Mouse (Mus musculus): ENCODE results near the gene Frat1. TPM values are rescaled to one million over a fixed set of nuclear protein-coding genes. Genes with fewer than 3 reads are reported as not detected.

Frat1 gene
- polyA plus RNA-seq, 1 experiment from 2014 or later: 24.8 TPM

DNA sequence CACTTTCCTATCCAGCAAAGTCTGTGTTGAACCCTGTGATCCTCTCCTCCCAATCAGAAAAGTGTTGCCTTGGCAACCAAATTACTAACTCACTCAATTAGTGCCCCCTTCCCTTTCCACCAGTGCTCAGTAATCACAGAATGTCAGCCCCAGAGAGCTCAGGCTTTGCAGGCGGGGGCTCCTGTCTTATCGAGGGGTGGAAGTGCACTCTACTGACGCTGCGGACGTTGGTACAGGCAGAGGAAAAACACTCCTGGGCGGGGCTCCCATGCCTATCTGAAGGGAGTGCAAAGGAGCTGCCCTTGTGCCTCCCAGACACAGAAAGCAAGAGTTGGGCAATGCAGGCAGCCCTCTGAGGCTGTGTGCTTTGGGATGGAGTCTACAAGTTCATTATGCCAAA lies 6.0 kb downstream of the Frat1 start:
- Histone ChIP-seq H3K36me3 (no peaks in the 10 kb centered on the region), H3K4me3 (peak overlapping the region; percentile 10; the same call in 1 of the 2 replicates), H3K4me2 (peak overlapping the region; percentile 45), H3K27me3 (peaks cover 11% of the 10 kb centered on the region; the same call in 1 of the 2 replicates), H3K9me3 (no peaks in the 10 kb centered on the region), H3K4me1 (replicated peaks) (peaks cover 44% of the 10 kb centered on the region), H3K9ac (peak overlapping the region; percentile 43; the same call in 1 of the 2 replicates), H3K27ac (replicated peaks) (peak overlapping the region; percentile 59)
- ATAC-seq (ENCODE audit: low read depth): peak; percentile 46; the same call in 1 of the 2 replicates
- WGBS: 4% methylated on average over 6 of the region's 6 CpGs

- ATAC-seq (ENCODE audit: low read depth): no peak
Measured at GRCm38 (mm10) chr19:41836719-41837118, 6.9 kb downstream of the Frat1 start.

GRCm38 (mm10) chr19:41837194-41837916 lies 7.6 kb downstream of the Frat1 start:
- ATAC-seq (ENCODE audit: low read depth): no peak
- Histone ChIP-seq H3K4me1 (replicated peaks) (peaks cover 29% of the 10 kb centered on the region), H3K9ac (no peak overlapping the region), H3K27ac (replicated peaks) (no peak overlapping the region), H3K36me3 (no peaks in the 10 kb centered on the region), H3K4me3 (no peak overlapping the region), H3K27me3 (peaks cover 11% of the 10 kb centered on the region; the same call in 1 of the 2 replicates), H3K9me3 (no peaks in the 10 kb centered on the region), H3K4me2 (no peak overlapping the region)
- WGBS: 78% methylated on average over 9 of the region's 9 CpGs

More at GRCm38 (mm10) chr19:41836719-41837118, 6.9 kb downstream of the Frat1 start:
- H3K36me3 ChIP-seq: no peaks in the 10 kb centered on the region
- no peak overlapping the region for H3K27ac ChIP-seq (replicated peaks)
- no peak overlapping the region for H3K9ac ChIP-seq
- H3K27me3 ChIP-seq: peaks cover 11% of the 10 kb centered on the region; the same call in 1 of the 2 replicates
- peaks cover 35% of the 10 kb centered on the region for H3K4me1 ChIP-seq (replicated peaks)
- no peak overlapping the region for H3K4me2 ChIP-seq
- no peak overlapping the region for H3K4me3 ChIP-seq
- no peaks in the 10 kb centered on the region for H3K9me3 ChIP-seq
- WGBS: 54% methylated on average over 3 of the region's 3 CpGs

DNA sequence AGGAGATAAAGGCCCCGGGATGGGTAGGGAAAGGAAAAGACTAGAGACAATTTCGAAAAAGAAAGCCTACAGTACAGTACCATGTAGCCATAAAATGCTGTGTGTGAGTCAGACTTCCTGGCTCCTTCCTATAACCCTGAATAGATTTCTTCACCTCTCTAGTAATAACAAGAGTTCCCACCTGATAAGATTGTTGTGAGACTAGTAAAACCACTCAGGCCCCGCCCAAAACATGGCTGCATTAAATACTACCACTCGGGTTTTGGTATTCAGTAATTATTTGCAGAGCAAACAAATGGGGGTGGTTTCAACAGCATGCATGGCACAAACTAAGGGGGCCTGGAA lies 8.1 kb downstream of the Frat1 start:
- Histone ChIP-seq H3K9me3 (no peaks in the 10 kb centered on the region), H3K27ac (replicated peaks) (no peak overlapping the region), H3K9ac (no peak overlapping the region), H3K4me3 (no peak overlapping the region), H3K4me2 (no peak overlapping the region), H3K4me1 (replicated peaks) (peaks cover 23% of the 10 kb centered on the region), H3K27me3 (peaks cover 6% of the 10 kb centered on the region; the same call in 1 of the 2 replicates), H3K36me3 (no peaks in the 10 kb centered on the region)
- 71% methylated on average over 4 of the region's 4 CpGs for WGBS
- no peak for ATAC-seq (ENCODE audit: low read depth)

DNA sequence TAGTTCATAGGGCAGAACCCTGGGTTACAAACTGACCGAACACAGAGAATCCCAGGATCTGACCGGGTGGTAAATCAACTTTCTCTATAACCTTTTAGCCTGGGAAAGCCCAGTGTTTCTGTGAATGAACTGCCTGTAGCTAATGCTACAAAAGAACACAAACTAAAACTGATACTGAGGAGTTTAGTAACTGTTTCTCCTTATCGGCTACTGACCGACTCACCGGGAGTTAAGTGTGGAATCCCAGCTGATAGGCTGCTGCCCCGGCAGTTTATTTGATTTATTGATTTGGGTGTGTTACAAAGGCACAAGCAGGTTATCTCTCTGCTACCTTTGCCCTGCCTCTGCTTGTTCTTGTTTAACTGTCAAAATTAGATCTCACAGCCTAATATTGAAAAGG lies 9.0 kb downstream of the Frat1 start:
- no peaks in the 10 kb centered on the region for H3K36me3 ChIP-seq

GRCm38 (mm10) chr19:41839685-41840084 lies 9.9 kb downstream of the Frat1 start:
- ATAC-seq (ENCODE audit: low read depth): no peak
- Histone ChIP-seq H3K36me3 (no peaks in the 10 kb centered on the region), H3K9ac (no peak overlapping the region), H3K27ac (replicated peaks) (no peak overlapping the region), H3K9me3 (no peaks in the 10 kb centered on the region), H3K4me1 (replicated peaks) (peaks cover 15% of the 10 kb centered on the region), H3K4me3 (no peak overlapping the region), H3K27me3 (no peaks in the 10 kb centered on the region), H3K4me2 (no peak overlapping the region)
- 95% methylated on average over 3 of the region's 3 CpGs for WGBS

More for the DNA sequence above, 9.0 kb downstream of the Frat1 start:
- H3K4me1 ChIP-seq (replicated peaks): peaks cover 15% of the 10 kb centered on the region
- H3K9ac ChIP-seq: no peak overlapping the region
- WGBS: 63% methylated on average over 6 of the region's 6 CpGs
- H3K27me3 ChIP-seq: 0 out of 2 replicates have a peak, but pooled peaks cover under 1% of the 10 kb centered on the region
- H3K9me3 ChIP-seq: no peaks in the 10 kb centered on the region
- no peak overlapping the region for H3K4me2 ChIP-seq
- no peak overlapping the region for H3K27ac ChIP-seq (replicated peaks)
- no peak for ATAC-seq (ENCODE audit: low read depth)
- no peak overlapping the region for H3K4me3 ChIP-seq

GRCm38 (mm10) chr19:41841105-41841750 lies 11.5 kb downstream of the Frat1 start:
- H3K9me3 ChIP-seq: no peaks in the 10 kb centered on the region
- no peak for ATAC-seq (ENCODE audit: low read depth)
- no peak overlapping the region for H3K4me2 ChIP-seq
- no peak overlapping the region for H3K4me3 ChIP-seq
- no peaks in the 10 kb centered on the region for H3K27me3 ChIP-seq
- no peak overlapping the region for H3K9ac ChIP-seq
- 83% methylated on average over 7 of the region's 7 CpGs for WGBS
- peaks cover 14% of the 10 kb centered on the region for H3K4me1 ChIP-seq (replicated peaks)
- H3K27ac ChIP-seq (replicated peaks): no peak overlapping the region
- H3K36me3 ChIP-seq: no peaks in the 10 kb centered on the region

DNA sequence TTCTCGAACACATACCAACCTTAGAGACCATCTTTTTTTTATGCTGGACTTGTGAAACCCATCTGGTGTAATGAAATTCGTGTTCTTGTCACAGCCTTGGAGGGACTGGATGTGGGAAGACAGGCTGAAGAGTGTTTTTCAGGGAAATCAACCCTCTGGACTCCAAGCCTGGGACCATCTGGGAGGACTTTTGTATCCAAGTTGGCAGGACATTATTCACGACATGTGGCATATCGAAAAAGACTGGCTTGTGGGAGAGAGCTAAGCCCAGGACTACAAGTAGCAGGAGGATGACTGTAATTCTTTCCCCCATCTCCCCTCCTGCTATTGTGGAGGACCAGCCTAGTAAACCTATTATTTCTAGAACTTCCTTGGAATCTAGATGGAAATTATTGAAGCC lies 12.4 kb downstream of the Frat1 start:
- 86% methylated on average over 4 of the region's 4 CpGs for WGBS
- Histone ChIP-seq H3K9me3 (no peaks in the 10 kb centered on the region), H3K27ac (replicated peaks) (no peak overlapping the region), H3K4me1 (replicated peaks) (peaks cover 21% of the 10 kb centered on the region), H3K27me3 (no peaks in the 10 kb centered on the region), H3K4me3 (no peak overlapping the region), H3K36me3 (no peaks in the 10 kb centered on the region), H3K9ac (no peak overlapping the region), H3K4me2 (no peak overlapping the region)
- ATAC-seq (ENCODE audit: low read depth): no peak

DNA sequence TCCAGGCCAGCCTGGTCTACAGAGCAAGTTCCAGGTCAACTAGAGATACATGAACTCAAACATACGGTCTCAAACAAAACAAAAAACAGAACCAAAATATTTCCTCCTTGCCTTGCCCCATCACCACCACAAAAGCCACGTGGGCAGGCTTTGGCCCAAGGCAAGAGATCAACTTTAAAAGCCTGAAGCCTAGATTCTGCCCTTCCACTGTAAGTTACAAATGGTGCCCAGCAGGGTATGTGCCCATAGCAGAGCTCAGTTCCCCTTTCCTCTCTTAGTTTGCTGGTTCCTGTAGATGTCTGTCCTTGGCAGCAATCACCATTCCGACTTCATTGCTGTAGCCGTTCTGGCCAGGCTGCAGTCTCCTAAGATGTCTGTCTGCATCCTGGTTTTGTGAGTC lies 12.9 kb downstream of the Frat1 start:
- H3K27ac ChIP-seq (replicated peaks): no peak overlapping the region
- H3K4me1 ChIP-seq (replicated peaks): peaks cover 21% of the 10 kb centered on the region
- no peak for ATAC-seq (ENCODE audit: low read depth)
- no peaks in the 10 kb centered on the region for H3K9me3 ChIP-seq
- H3K4me3 ChIP-seq: no peak overlapping the region
- H3K4me2 ChIP-seq: no peak overlapping the region
- no peaks in the 10 kb centered on the region for H3K36me3 ChIP-seq
- H3K27me3 ChIP-seq: no peaks in the 10 kb centered on the region
- no peak overlapping the region for H3K9ac ChIP-seq
- WGBS: 89% methylated on average over 4 of the region's 4 CpGs

- peaks cover 22% of the 10 kb centered on the region for H3K4me1 ChIP-seq (replicated peaks)
Measured at GRCm38 (mm10) chr19:41844345-41844744, 14.6 kb downstream of the Frat1 start.

GRCm38 (mm10) chr19:41846366-41847090 lies 16.8 kb downstream of the Frat1 start:
- Histone ChIP-seq H3K36me3 (no peaks in the 10 kb centered on the region), H3K4me3 (peak overlapping the region; percentile 75), H3K27me3 (no peaks in the 10 kb centered on the region), H3K4me2 (peak overlapping the region; percentile 80), H3K4me1 (replicated peaks) (peaks cover 44% of the 10 kb centered on the region), H3K27ac (replicated peaks) (peak overlapping the region; percentile 95), H3K9ac (peak overlapping the region; percentile 89), H3K9me3 (no peaks in the 10 kb centered on the region)
- no peak for ATAC-seq (ENCODE audit: low read depth)
- 12% methylated on average over 21 of the region's 21 CpGs for WGBS

More at GRCm38 (mm10) chr19:41844345-41844744, 14.6 kb downstream of the Frat1 start:
- WGBS: 82% methylated on average over 6 of the region's 6 CpGs
- H3K4me3 ChIP-seq: no peak overlapping the region
- no peak for ATAC-seq (ENCODE audit: low read depth)
- H3K27ac ChIP-seq (replicated peaks): no peak overlapping the region
- no peaks in the 10 kb centered on the region for H3K36me3 ChIP-seq
- H3K9ac ChIP-seq: no peak overlapping the region
- no peaks in the 10 kb centered on the region for H3K27me3 ChIP-seq
- H3K9me3 ChIP-seq: no peaks in the 10 kb centered on the region
- H3K4me2 ChIP-seq: no peak overlapping the region

DNA sequence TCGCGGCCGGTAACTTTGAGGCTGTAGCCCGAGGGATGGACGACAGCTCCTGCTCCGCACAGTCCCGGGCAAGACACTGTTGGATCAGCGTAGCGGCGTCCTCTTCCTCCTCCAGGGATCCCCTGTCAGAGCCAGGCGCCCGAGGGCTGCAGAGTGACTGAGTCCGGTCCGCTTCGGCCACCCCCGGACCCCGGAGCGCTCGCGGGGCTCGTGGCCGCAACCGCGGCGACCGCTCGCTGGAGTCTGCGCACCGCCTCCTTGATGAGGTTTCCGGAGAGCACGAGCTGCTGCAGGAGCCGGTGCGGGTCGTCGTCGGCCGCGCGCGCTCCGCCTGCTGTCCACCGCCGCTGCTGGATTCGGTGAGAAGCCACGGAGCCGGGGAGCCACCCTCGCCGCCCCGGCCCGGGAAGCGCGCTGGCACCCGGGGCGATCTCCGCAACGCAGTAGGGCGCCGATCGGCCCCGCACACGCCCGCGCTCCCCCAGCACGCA lies 17.4 kb downstream of the Frat1 start:
- H3K27ac ChIP-seq (replicated peaks): peak overlapping the region; percentile 95
- no peaks in the 10 kb centered on the region for H3K27me3 ChIP-seq
- H3K4me2 ChIP-seq: peak overlapping the region; percentile 80
- H3K9me3 ChIP-seq: no peaks in the 10 kb centered on the region
- peak overlapping the region; percentile 89 for H3K9ac ChIP-seq
- H3K36me3 ChIP-seq: no peaks in the 10 kb centered on the region
- ATAC-seq (ENCODE audit: low read depth): peak; percentile 15
- peaks cover 49% of the 10 kb centered on the region for H3K4me1 ChIP-seq (replicated peaks)
- H3K4me3 ChIP-seq: peak overlapping the region; percentile 75
- WGBS: under 1% methylated on average over 57 of the region's 64 CpGs

All from neural tube, embryonic 13.5 days (tissue).